Mouse (Mus musculus): ENCODE results near the gene Smim24. TPM values are rescaled to one million over a fixed set of nuclear protein-coding genes. Genes with fewer than 3 reads are reported as not detected.
A peak's percentile ranks its signal among the peaks of the same experiment; 100 is the strongest.

Smim24 gene
- polyA plus RNA-seq, 1 experiment from 2014 or later: 1,233 TPM

DNA sequence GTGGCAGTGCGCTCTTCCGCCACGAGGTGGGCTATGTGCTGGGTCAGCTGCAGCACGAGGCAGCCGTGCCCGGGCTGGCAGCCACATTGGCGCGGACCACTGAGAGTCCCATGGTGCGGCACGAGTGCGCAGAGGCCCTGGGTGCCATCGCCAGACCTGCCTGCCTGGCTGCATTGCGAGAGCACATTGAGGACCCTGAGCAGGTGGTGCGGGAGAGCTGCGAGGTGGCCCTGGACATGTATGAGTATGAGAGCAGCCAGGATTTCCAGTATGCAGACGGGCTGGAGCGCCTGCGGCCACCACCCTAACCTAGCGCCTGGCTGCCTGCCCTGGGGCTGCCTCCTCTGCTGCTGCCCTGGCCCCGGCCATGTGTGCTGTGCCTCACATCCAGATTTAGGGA lies 5.1 kb upstream of the Smim24 start:
- Histone ChIP-seq H3K4me2 (replicated peaks; ENCODE audit: low read depth) (no peak overlapping the region), H3K9ac (ENCODE audit: low read depth, low read length) (no peak overlapping the region), H3K27ac (ENCODE audit: low read depth, low read length) (0 out of 2 replicates have a peak overlapping the region, but pooled peaks have one; percentile 4), H3K27me3 (replicated peaks; ENCODE audit: control insufficient read depth, insufficient read depth, low read length) (no peaks in the 10 kb centered on the region), H3K4me1 (replicated peaks; ENCODE audit: control insufficient read depth, insufficient read depth, low read length) (peaks cover 3% of the 10 kb centered on the region; the same call in 1 of the 2 replicates), H3K4me3 (ENCODE audit: low read depth, low read length) (no peak overlapping the region), H3K9me3 (ENCODE audit: control insufficient read depth) (no peaks in the 10 kb centered on the region), H3K36me3 (ENCODE audit: control insufficient read depth, insufficient read depth) (peaks cover 34% of the 10 kb centered on the region)
- 93% methylated on average over 20 of the region's 20 CpGs for WGBS
- ATAC-seq: no peak
- no peak for TF ChIP-seq CTCF (IDR thresholded peaks at IDR 0.05; ENCODE audit: low read depth)

DNA sequence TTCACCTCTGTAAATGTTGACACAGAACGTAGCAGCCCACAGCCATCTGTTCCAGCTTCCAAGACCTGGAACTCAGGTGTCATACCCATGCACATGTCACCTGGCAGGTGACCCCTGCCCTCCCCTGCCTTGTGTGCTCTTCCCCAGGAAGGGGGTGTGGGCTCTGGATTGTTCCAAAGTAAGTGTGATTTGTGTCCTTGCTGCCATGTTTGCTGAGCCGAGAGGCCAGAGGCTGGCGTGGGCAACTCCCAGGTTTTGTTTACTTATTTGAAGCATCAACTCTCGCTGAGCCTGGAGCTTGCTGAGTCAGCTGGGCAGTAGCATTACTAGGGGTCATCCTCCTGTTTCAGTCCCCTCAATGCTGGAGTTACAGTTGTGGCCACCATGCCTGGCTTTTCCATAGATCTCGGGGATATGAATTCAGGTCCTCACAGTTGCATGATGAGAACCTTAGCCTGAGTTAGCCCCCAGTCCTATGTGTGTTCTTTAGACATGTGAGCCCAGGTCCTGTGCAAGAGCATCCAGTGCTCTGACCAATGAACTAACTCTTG lies 4.3 kb upstream of the Smim24 start, which contains the start of gene Gm48552:
Gene Gm48552 (plus strand): TSS at position 501 of the 551 bp plus-strand sequence.
- Histone ChIP-seq H3K9ac (ENCODE audit: low read depth, low read length) (no peak within 1 kb of the TSS; the same call in 1 of the 2 replicates), H3K36me3 (ENCODE audit: control insufficient read depth, insufficient read depth) (peaks cover 34% of the 10 kb centered on the region), H3K27ac (ENCODE audit: low read depth, low read length) (no peak within 1 kb of the TSS), H3K4me2 (replicated peaks; ENCODE audit: low read depth) (no peak within 1 kb of the TSS), H3K4me3 (ENCODE audit: low read depth, low read length) (no peak within 1 kb of the TSS), H3K9me3 (ENCODE audit: control insufficient read depth) (no peaks in the 10 kb centered on the region), H3K4me1 (replicated peaks; ENCODE audit: control insufficient read depth, insufficient read depth, low read length) (peaks cover 3% of the 10 kb centered on the region; the same call in 1 of the 2 replicates), H3K27me3 (replicated peaks; ENCODE audit: control insufficient read depth, insufficient read depth, low read length) (no peaks in the 10 kb centered on the region)
- no peak for ATAC-seq
- no peak for TF ChIP-seq CTCF (IDR thresholded peaks at IDR 0.05; ENCODE audit: low read depth)
- WGBS: 47% methylated on average over 5 of the region's 5 CpGs

DNA sequence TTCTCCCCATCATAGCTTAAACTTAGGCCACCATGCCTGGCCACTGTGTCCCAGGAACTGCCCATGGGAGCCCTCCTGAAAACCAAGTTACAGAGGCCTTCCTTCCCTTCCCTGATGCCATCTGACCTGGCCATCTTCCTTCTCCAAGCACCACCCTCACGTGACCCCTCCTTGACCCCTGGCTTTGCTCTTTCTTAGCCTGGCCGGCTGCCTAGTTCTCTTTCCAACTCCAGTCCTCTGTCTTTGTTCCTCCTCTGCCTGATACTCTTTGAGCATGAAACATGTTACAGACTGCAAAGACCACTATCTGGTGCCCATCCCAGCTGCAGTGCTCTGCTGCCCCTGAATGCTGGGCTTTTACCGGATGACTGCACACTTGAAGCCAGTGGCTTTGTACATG lies 3.5 kb upstream of the Smim24 start:
- Histone ChIP-seq H3K9ac (ENCODE audit: low read depth, low read length) (no peak overlapping the region; the same call in 1 of the 2 replicates), H3K27me3 (replicated peaks; ENCODE audit: control insufficient read depth, insufficient read depth, low read length) (no peaks in the 10 kb centered on the region), H3K4me3 (ENCODE audit: low read depth, low read length) (no peak overlapping the region), H3K36me3 (ENCODE audit: control insufficient read depth, insufficient read depth) (peaks cover 34% of the 10 kb centered on the region), H3K27ac (ENCODE audit: low read depth, low read length) (no peak overlapping the region), H3K4me2 (replicated peaks; ENCODE audit: low read depth) (no peak overlapping the region), H3K9me3 (ENCODE audit: control insufficient read depth) (no peaks in the 10 kb centered on the region), H3K4me1 (replicated peaks; ENCODE audit: control insufficient read depth, insufficient read depth, low read length) (peaks cover 3% of the 10 kb centered on the region; the same call in 1 of the 2 replicates)
- no peak for TF ChIP-seq CTCF (IDR thresholded peaks at IDR 0.05; ENCODE audit: low read depth)
- no peak for ATAC-seq
- WGBS: 76% methylated on average over 3 of the region's 3 CpGs

GRCm38 (mm10) chr10:81389801-81390677 lies 2.8 kb upstream of the Smim24 start:
- Histone ChIP-seq H3K27ac (ENCODE audit: low read depth, low read length) (no peak overlapping the region), H3K4me2 (replicated peaks; ENCODE audit: low read depth) (no peak overlapping the region), H3K9me3 (ENCODE audit: control insufficient read depth) (no peaks in the 10 kb centered on the region), H3K9ac (ENCODE audit: low read depth, low read length) (no peak overlapping the region), H3K4me1 (replicated peaks; ENCODE audit: control insufficient read depth, insufficient read depth, low read length) (peaks cover 2% of the 10 kb centered on the region; the same call in 1 of the 2 replicates), H3K4me3 (ENCODE audit: low read depth, low read length) (no peak overlapping the region), H3K27me3 (replicated peaks; ENCODE audit: control insufficient read depth, insufficient read depth, low read length) (no peaks in the 10 kb centered on the region), H3K36me3 (ENCODE audit: control insufficient read depth, insufficient read depth) (peaks cover 37% of the 10 kb centered on the region)
- TF ChIP-seq CTCF (IDR thresholded peaks at IDR 0.05; ENCODE audit: low read depth): peak; percentile 93
- WGBS: 62% methylated on average over 23 of the region's 23 CpGs
- no peak for ATAC-seq

DNA sequence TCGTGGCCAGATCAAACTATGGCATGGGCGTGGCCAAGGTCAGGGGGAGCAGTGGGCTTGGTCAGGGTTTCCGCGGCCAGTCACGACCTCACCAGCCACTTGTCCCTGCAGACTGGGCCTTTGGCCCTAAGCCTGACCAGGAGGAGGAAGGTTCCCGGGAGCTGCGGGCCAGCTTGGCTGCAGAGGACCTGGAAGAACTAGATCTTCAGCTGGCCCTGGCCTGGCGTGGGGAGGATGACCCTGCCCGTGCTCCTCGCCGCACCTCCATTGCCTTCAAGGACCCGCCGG lies 2.2 kb upstream of the Smim24 start:
- no peak overlapping the region for H3K4me3 ChIP-seq (ENCODE audit: low read depth, low read length)
- H3K9me3 ChIP-seq (ENCODE audit: control insufficient read depth): no peaks in the 10 kb centered on the region
- no peak for ATAC-seq
- no peak overlapping the region for H3K27ac ChIP-seq (ENCODE audit: low read depth, low read length)
- WGBS: 90% methylated on average over 13 of the region's 13 CpGs
- no peaks in the 10 kb centered on the region; the same call in 1 of the 2 replicates for H3K4me1 ChIP-seq (replicated peaks; ENCODE audit: control insufficient read depth, insufficient read depth, low read length)
- peaks cover 38% of the 10 kb centered on the region for H3K36me3 ChIP-seq (ENCODE audit: control insufficient read depth, insufficient read depth)
- H3K27me3 ChIP-seq (replicated peaks; ENCODE audit: control insufficient read depth, insufficient read depth, low read length): no peaks in the 10 kb centered on the region
- no peak for TF ChIP-seq CTCF (IDR thresholded peaks at IDR 0.05; ENCODE audit: low read depth)
- H3K4me2 ChIP-seq (replicated peaks; ENCODE audit: low read depth): no peak overlapping the region
- no peak overlapping the region for H3K9ac ChIP-seq (ENCODE audit: low read depth, low read length)

- ATAC-seq: peak; percentile 85
- H3K27ac ChIP-seq (ENCODE audit: low read depth, low read length): peak overlapping the region; percentile 95
- no peaks in the 10 kb centered on the region; the same call in 1 of the 2 replicates for H3K4me1 ChIP-seq (replicated peaks; ENCODE audit: control insufficient read depth, insufficient read depth, low read length)
- H3K9ac ChIP-seq (ENCODE audit: low read depth, low read length): no peak overlapping the region
- H3K4me3 ChIP-seq (ENCODE audit: low read depth, low read length): peak overlapping the region; percentile 48; the same call in 1 of the 2 replicates
- TF ChIP-seq CTCF (IDR thresholded peaks at IDR 0.05; ENCODE audit: low read depth): no peak
- no peaks in the 10 kb centered on the region for H3K9me3 ChIP-seq (ENCODE audit: control insufficient read depth)
- 43% methylated on average over 6 of the region's 6 CpGs for WGBS
- H3K27me3 ChIP-seq (replicated peaks; ENCODE audit: control insufficient read depth, insufficient read depth, low read length): no peaks in the 10 kb centered on the region
- peaks cover 29% of the 10 kb centered on the region for H3K36me3 ChIP-seq (ENCODE audit: control insufficient read depth, insufficient read depth)
- H3K4me2 ChIP-seq (replicated peaks; ENCODE audit: low read depth): peak overlapping the region; percentile 79
These were observed 581 bp upstream of the Smim24 start for GRCm38 (mm10) chr10:81392270-81392669.

Measured in intestine, postnatal 0 days (tissue).